Mouse (Mus musculus): ENCODE results near the gene Ssb. TPM values are rescaled to one million over a fixed set of nuclear protein-coding genes. Genes with fewer than 3 reads are reported as not detected.

The Ssb gene
- total and polyA plus RNA-seq, 3 experiments, result 41.7 to 574 (median 427) TPM

DNA sequence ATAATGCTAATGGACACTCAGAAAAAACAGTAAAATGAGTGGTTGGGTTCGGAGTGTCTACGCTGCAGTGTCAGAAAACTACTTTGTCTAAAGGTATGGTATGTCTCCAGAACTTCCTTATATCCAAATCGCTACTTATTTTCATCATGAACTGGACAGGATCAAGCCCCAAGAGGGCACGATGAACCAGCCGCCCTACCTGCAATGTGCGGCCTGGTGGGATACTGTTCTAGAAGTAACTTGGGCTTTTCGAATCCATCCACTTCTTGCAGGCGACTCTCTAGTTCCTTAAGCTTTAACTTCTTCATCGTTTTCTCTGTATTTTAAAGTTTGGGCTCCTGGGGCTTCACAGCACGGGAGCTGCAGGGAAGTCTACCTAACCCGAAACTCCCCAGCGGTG is 23.7 kb downstream of the Ssb start:
- no peak for ATAC-seq (ENCODE audit: extremely low read depth, insufficient number of reproducible peaks, low FRiP score, poor library complexity, severe bottlenecking)
- DNase-seq (ENCODE audit: low spot score), result no peak

DNA sequence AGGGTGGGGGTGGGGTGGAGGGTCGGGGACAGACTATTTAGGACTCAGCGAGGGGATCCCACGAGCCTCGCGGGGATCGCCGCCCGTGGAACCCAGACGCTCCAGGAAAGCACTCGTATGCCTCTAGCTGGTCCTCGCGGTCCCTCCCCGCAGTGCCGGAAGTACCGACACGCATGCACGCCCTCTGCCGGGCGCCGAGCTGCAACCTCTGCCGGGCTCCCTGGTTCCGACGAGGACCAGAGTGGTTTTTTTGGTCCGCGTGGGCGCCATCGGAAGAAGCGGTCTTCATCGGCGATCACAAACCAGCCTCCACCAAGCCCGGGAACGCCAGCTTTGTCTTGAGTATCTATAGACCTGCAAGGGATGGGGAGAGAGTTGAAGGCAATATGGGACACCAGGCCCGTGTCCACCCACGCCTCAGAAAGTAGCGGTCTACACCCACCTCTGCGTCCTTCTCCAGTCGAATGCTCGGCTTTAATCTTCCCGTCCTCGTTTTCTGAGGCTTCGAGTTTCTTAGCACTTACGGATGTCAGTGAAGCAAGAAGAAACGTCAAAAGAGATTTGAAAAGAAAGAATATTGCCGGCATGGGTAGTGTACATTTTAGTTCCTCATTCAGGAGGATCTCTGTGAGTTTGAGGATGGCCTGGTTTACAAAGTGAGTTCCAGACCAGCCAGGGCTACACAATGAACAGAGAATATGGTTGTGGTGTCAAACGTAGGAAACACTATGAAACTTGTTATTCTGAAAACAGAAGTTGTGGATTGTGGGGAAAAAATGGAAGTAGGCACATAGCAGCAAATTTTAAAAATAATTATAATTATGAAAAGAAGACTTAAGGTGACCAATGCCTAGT is 24.3 kb downstream of the Ssb start, which contains the start of gene Mettl5:
TSS of gene Mettl5 (minus strand) at position 165 of the 855 bp plus-strand sequence.
- Histone ChIP-seq H3K4me1 (ENCODE audit: insufficient read depth, low read depth, low read length) (peaks cover 23% of the 10 kb centered on the region), H3K36me3 (replicated peaks) (peaks cover 8% of the 10 kb centered on the region), H3K9me3 (replicated peaks) (no peaks in the 10 kb centered on the region), H3K4me3 (ENCODE audit: low read depth, low read length) (peak within 1 kb of the TSS; percentile 80), H3K27me3 (ENCODE audit: insufficient read depth, low read length) (no peaks in the 10 kb centered on the region)
- ATAC-seq (ENCODE audit: extremely low read depth, insufficient number of reproducible peaks, low FRiP score, poor library complexity, severe bottlenecking) (peak; percentile 89), DNase-seq (ENCODE audit: low spot score) (peak; percentile 67)
- no peak for TF ChIP-seq GATA1 (IDR thresholded peaks at IDR 0.05; ENCODE audit: borderline replicate concordance, low read length)
- peak; percentile 12; the same call in 1 of the 2 replicates for TF ChIP-seq CTCF (IDR thresholded peaks at IDR 0.05; ENCODE audit: low read depth, low read length)

More for the DNA sequence above, 23.7 kb downstream of the Ssb start:
- Histone ChIP-seq H3K27me3 (ENCODE audit: insufficient read depth, low read length) (no peaks in the 10 kb centered on the region), H3K9me3 (replicated peaks) (no peaks in the 10 kb centered on the region), H3K4me3 (ENCODE audit: low read depth, low read length) (peak overlapping the region; percentile 80), H3K4me1 (ENCODE audit: insufficient read depth, low read depth, low read length) (peaks cover 22% of the 10 kb centered on the region), H3K36me3 (replicated peaks) (peaks cover 11% of the 10 kb centered on the region)
- no peak for TF ChIP-seq TAL1 (conservative IDR thresholded peaks at IDR 0.05; ENCODE audit: low read depth, low read length)
- no peak for TF ChIP-seq GATA1 (IDR thresholded peaks at IDR 0.05; ENCODE audit: borderline replicate concordance, low read length)
- no peak for TF ChIP-seq GATA2 (IDR thresholded peaks at IDR 0.05; ENCODE audit: borderline replicate concordance, low read depth, low read length)
- no peak for TF ChIP-seq CTCF (IDR thresholded peaks at IDR 0.05; ENCODE audit: low read depth, low read length)
- TF ChIP-seq POLR2AphosphoS5 (IDR thresholded peaks at IDR 0.05; ENCODE audit: insufficient replicate concordance, low read depth, low read length), result no peak

DNA sequence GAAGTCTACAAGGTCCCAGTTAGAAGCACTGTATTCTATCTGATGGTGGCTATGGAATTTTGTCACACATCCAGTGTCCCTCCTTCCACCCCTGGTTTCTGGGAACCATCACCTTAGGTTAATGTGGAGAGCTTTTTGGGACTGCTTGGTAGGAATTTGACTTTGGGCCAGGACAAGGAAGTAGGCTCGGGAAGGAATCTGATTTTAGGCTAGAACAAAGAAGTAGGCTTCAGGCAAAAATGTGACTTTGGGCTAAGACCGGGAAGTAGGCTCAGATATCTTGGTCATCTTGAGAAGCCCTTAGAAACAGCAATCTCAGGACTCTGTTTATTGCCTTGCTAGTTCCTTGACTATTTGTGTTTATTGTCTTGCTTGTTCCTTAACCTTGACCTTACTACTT is 27.6 kb downstream of the Ssb start:
- no peak overlapping the region for H3K4me3 ChIP-seq (ENCODE audit: low read depth, low read length)
- no peaks in the 10 kb centered on the region for H3K36me3 ChIP-seq (replicated peaks)
- peaks cover 47% of the 10 kb centered on the region for H3K4me1 ChIP-seq (ENCODE audit: insufficient read depth, low read depth, low read length)
- DNase-seq (ENCODE audit: low spot score) (no peak), ATAC-seq (ENCODE audit: extremely low read depth, insufficient number of reproducible peaks, low FRiP score, poor library complexity, severe bottlenecking) (no peak)
- H3K9me3 ChIP-seq (replicated peaks), result no peaks in the 10 kb centered on the region
- TF ChIP-seq CTCF (IDR thresholded peaks at IDR 0.05; ENCODE audit: low read depth, low read length), result no peak
- no peak for TF ChIP-seq TAL1 (conservative IDR thresholded peaks at IDR 0.05; ENCODE audit: low read depth, low read length)
- no peak for TF ChIP-seq GATA2 (IDR thresholded peaks at IDR 0.05; ENCODE audit: borderline replicate concordance, low read depth, low read length)
- no peak for TF ChIP-seq POLR2AphosphoS5 (IDR thresholded peaks at IDR 0.05; ENCODE audit: insufficient replicate concordance, low read depth, low read length)
- no peak for TF ChIP-seq GATA1 (IDR thresholded peaks at IDR 0.05; ENCODE audit: borderline replicate concordance, low read length)
- H3K27me3 ChIP-seq (ENCODE audit: insufficient read depth, low read length), result no peaks in the 10 kb centered on the region

DNA sequence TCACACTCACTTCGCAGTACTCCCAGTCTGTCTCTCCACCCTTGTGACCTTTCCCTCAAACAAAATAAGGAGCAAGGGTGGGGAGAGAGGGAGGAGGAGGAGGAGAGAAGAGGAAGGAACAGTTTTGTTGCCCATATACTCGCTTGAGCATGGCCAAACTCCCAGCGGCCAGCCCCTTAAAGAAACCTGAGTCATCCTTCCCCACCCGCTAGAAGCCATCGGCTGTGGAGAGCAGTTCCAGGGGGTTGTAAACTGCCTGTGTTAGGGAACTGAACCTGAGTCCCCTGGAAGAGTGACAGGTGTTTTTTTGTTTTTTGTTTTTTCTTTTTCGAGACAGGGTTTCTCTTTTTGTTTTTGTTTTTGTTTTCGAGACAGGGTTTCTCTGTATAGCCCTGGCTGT is 29.5 kb downstream of the Ssb start:
- ATAC-seq (ENCODE audit: extremely low read depth, insufficient number of reproducible peaks, low FRiP score, poor library complexity, severe bottlenecking), result peak; percentile 49
- DNase-seq (ENCODE audit: low spot score), result no peak
- Histone ChIP-seq H3K4me3 (ENCODE audit: low read depth, low read length) (no peak overlapping the region; the same call in 1 of the 2 replicates), H3K4me1 (ENCODE audit: insufficient read depth, low read depth, low read length) (peaks cover 38% of the 10 kb centered on the region), H3K27me3 (ENCODE audit: insufficient read depth, low read length) (no peaks in the 10 kb centered on the region), H3K9me3 (replicated peaks) (no peaks in the 10 kb centered on the region), H3K36me3 (replicated peaks) (no peaks in the 10 kb centered on the region)
- TF ChIP-seq GATA2 (IDR thresholded peaks at IDR 0.05; ENCODE audit: borderline replicate concordance, low read depth, low read length), result no peak
- TF ChIP-seq CTCF (IDR thresholded peaks at IDR 0.05; ENCODE audit: low read depth, low read length), result no peak
- TF ChIP-seq GATA1 (IDR thresholded peaks at IDR 0.05; ENCODE audit: borderline replicate concordance, low read length), result no peak
- no peak for TF ChIP-seq TAL1 (conservative IDR thresholded peaks at IDR 0.05; ENCODE audit: low read depth, low read length)
- TF ChIP-seq POLR2AphosphoS5 (IDR thresholded peaks at IDR 0.05; ENCODE audit: insufficient replicate concordance, low read depth, low read length), result no peak

DNA sequence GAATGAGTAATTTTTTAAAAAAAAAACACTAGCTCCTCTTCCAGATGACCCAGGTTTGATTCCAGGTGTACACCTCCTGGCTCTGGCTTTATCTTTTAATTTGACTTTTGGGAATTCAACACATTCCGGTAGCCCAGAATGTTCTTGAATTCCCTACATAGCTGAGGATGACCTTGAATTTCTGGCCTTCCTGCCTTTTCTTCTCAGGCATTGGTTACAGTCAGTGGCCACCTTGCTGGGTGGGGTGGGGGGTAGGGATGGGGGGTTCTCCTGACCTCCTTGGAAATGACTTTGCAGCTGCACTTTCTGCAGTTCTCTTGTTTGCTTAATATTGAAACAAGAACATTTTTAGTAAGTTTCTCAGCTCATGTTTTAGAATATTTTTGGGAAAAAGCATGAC is 31.8 kb downstream of the Ssb start:
- Histone ChIP-seq H3K4me1 (ENCODE audit: insufficient read depth, low read depth, low read length) (peaks cover 40% of the 10 kb centered on the region), H3K36me3 (replicated peaks) (no peaks in the 10 kb centered on the region), H3K27me3 (ENCODE audit: insufficient read depth, low read length) (no peaks in the 10 kb centered on the region), H3K4me3 (ENCODE audit: low read depth, low read length) (no peak overlapping the region), H3K9me3 (replicated peaks) (no peaks in the 10 kb centered on the region)
- DNase-seq (ENCODE audit: low spot score) (no peak), ATAC-seq (ENCODE audit: extremely low read depth, insufficient number of reproducible peaks, low FRiP score, poor library complexity, severe bottlenecking) (no peak)
- TF ChIP-seq GATA2 (IDR thresholded peaks at IDR 0.05; ENCODE audit: borderline replicate concordance, low read depth, low read length) (no peak), POLR2AphosphoS5 (IDR thresholded peaks at IDR 0.05; ENCODE audit: insufficient replicate concordance, low read depth, low read length) (no peak), TAL1 (conservative IDR thresholded peaks at IDR 0.05; ENCODE audit: low read depth, low read length) (no peak), CTCF (IDR thresholded peaks at IDR 0.05; ENCODE audit: low read depth, low read length) (no peak), GATA1 (IDR thresholded peaks at IDR 0.05; ENCODE audit: borderline replicate concordance, low read length) (no peak)

DNA sequence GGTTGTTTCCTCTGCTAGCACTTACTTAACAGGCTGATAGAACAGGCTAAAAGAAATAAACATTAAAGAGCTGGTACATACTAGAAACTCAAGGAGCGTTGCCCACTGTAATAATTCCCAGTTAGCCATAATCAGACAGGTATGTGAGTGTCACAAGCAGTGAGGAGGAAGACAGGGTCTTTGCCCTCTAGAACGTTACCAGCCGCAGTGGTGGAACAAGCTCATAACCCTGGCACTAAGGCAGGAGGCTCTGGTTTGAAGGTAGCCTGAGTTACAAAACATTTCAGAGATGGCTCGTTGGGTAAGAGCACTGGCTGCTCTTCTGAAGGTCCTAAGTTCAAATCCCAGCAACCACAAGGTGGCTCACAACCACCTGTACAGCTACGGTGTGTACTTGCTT is 32.5 kb downstream of the Ssb start:
- H3K9me3 ChIP-seq (replicated peaks), result no peaks in the 10 kb centered on the region
- TF ChIP-seq GATA2 (IDR thresholded peaks at IDR 0.05; ENCODE audit: borderline replicate concordance, low read depth, low read length), result no peak
- no peak overlapping the region for H3K4me3 ChIP-seq (ENCODE audit: low read depth, low read length)
- no peaks in the 10 kb centered on the region for H3K27me3 ChIP-seq (ENCODE audit: insufficient read depth, low read length)
- DNase-seq (ENCODE audit: low spot score), result no peak
- peaks cover 46% of the 10 kb centered on the region for H3K4me1 ChIP-seq (ENCODE audit: insufficient read depth, low read depth, low read length)
- peaks cover 3% of the 10 kb centered on the region for H3K36me3 ChIP-seq (replicated peaks)
- ATAC-seq (ENCODE audit: extremely low read depth, insufficient number of reproducible peaks, low FRiP score, poor library complexity, severe bottlenecking), result no peak
